Mouse (Mus musculus) bone marrow, adult 2 months (tissue): ENCODE measurements around the gene Gm884. TPM values are rescaled to one million over a fixed set of nuclear protein-coding genes. Genes with fewer than 3 reads are reported as not detected.

Source experiments
- H3K27ac ChIP-seq: fragments of 200-500 bp; 2 replicates; pipeline ENCODE4 v1.5.1; 2012; ENCODE audit warnings: low read depth, mild to moderate bottlenecking, control low read depth, inconsistent platforms, low read length; ENCODE audit not compliant: control insufficient read depth, poor library complexity, insufficient read depth
- H3K4me1 ChIP-seq: fragments of 200-500 bp; 2 replicates; pipeline ENCODE4 v1.6.1; 2011; ENCODE audit warnings: low read length; ENCODE audit not compliant: control insufficient read depth, insufficient read depth
- H3K4me3 ChIP-seq: fragments of 200-500 bp; replicated peaks from 2 replicates; pipeline ENCODE3; 2011; ENCODE audit warnings: mild to moderate bottlenecking, low read depth, low read length, control low read depth; ENCODE audit not compliant: control insufficient read depth
- CTCF ChIP-seq: fragments of 200-500 bp; IDR thresholded peaks from 2 replicates; pipeline ENCODE4 v1.5.1; 2011; ENCODE audit warnings: low read length, control low read depth; ENCODE audit not compliant: control insufficient read depth, insufficient read depth
- POLR2A ChIP-seq: fragments of 200-500 bp; IDR thresholded peaks from 2 replicates; pipeline ENCODE4 v1.6.1; 2011; ENCODE audit warnings: low read depth, mild to moderate bottlenecking, control low read depth, low read length, borderline replicate concordance; ENCODE audit not compliant: control insufficient read depth
- WGBS: fragments of 180-500 bp; shearing (Covaris S2); methylation state at CpG from one replicate; pipeline ENCODE4 v1.1.7; 2018; 5-methylcytosine and 5-hydroxymethylcytosine counted together
- polyA plus RNA-seq: library from polyadenylated mRNA; stranded (reverse); fragments of >200 nt; gene quantifications from 2 replicates; pipeline ENCODE4 v1.2.4, GENCODE M21; 2011; ENCODE audit warnings: low replicate concordance; ENCODE audit not compliant: missing spikeins, insufficient read depth, insufficient read length

Gene Gm884
- not detected in 2 replicates for polyA plus RNA-seq

- no peak within 1 kb of the TSS for H3K4me3 ChIP-seq
- TF ChIP-seq POLR2A: no peak
- no peak for TF ChIP-seq CTCF
- 74% methylated on average over 9 of the region's 9 CpGs for WGBS
- no peaks in the 10 kb centered on the region for H3K4me1 ChIP-seq
- H3K27ac ChIP-seq: no peak within 1 kb of the TSS
Measured at GRCm38 (mm10) chr11:103621040-103621439, at the start of gene Gm884. Gene Gm884 (minus strand): TSS chr11:103621140.

- no peak overlapping the region; the same call in 1 of the 2 replicates for H3K27ac ChIP-seq
- 56% methylated on average over 13 of the region's 13 CpGs for WGBS
Measured at GRCm38 (mm10) chr11:103666907-103667426, 46.0 kb upstream of the Gm884 start.

GRCm38 (mm10) chr11:103666181-103666906, 45.4 kb upstream of the Gm884 start:
- no peak overlapping the region for H3K4me3 ChIP-seq
- 50% methylated on average over 10 of the region's 10 CpGs for WGBS
- TF ChIP-seq POLR2A (no peak), CTCF (no peak)

More at GRCm38 (mm10) chr11:103666907-103667426, 46.0 kb upstream of the Gm884 start:
- Histone ChIP-seq H3K4me3 (no peak overlapping the region), H3K4me1 (no peaks in the 10 kb centered on the region)
- no peak for TF ChIP-seq CTCF
- no peak for TF ChIP-seq POLR2A

GRCm38 (mm10) chr11:103665695-103666094, 44.8 kb upstream of the Gm884 start:
- WGBS: 52% methylated on average over 1 of the region's 1 CpGs
- TF ChIP-seq CTCF (no peak), POLR2A (no peak)
- no peak overlapping the region for H3K27ac ChIP-seq
- no peak overlapping the region for H3K4me3 ChIP-seq
- no peaks in the 10 kb centered on the region for H3K4me1 ChIP-seq

More at GRCm38 (mm10) chr11:103666181-103666906, 45.4 kb upstream of the Gm884 start:
- Histone ChIP-seq H3K4me1 (no peaks in the 10 kb centered on the region), H3K27ac (no peak overlapping the region)

- Histone ChIP-seq H3K4me3 (no peak overlapping the region), H3K4me1 (no peaks in the 10 kb centered on the region), H3K27ac (no peak overlapping the region)
- WGBS: 81% methylated on average over 8 of the region's 8 CpGs
- TF ChIP-seq CTCF (no peak), POLR2A (no peak)
Measured at GRCm38 (mm10) chr11:103663119-103663518, 42.2 kb upstream of the Gm884 start.

GRCm38 (mm10) chr11:103662546-103662945, 41.6 kb upstream of the Gm884 start:
- no peaks in the 10 kb centered on the region for H3K4me1 ChIP-seq
- H3K4me3 ChIP-seq: no peak overlapping the region
- no peak overlapping the region for H3K27ac ChIP-seq
- TF ChIP-seq CTCF (no peak), POLR2A (no peak)
- WGBS: 90% methylated on average over 5 of the region's 5 CpGs

GRCm38 (mm10) chr11:103661863-103662262, 40.9 kb upstream of the Gm884 start:
- Histone ChIP-seq H3K4me1 (no peaks in the 10 kb centered on the region), H3K27ac (no peak overlapping the region), H3K4me3 (no peak overlapping the region)
- WGBS: 39% methylated on average over 4 of the region's 4 CpGs
- TF ChIP-seq CTCF: no peak
- no peak for TF ChIP-seq POLR2A

- Histone ChIP-seq H3K4me3 (no peak overlapping the region), H3K27ac (no peak overlapping the region), H3K4me1 (no peaks in the 10 kb centered on the region)
- TF ChIP-seq POLR2A: no peak
- TF ChIP-seq CTCF: no peak
- 79% methylated on average over 7 of the region's 7 CpGs for WGBS
Measured at GRCm38 (mm10) chr11:103658189-103658588, 37.2 kb upstream of the Gm884 start.
